Mouse (Mus musculus): ENCODE results near the gene Snap91.

The Snap91 gene

GRCm38 (mm10) chr9:86814340-86814739, 66.1 kb downstream of the Snap91 start:
- no peak for DNase-seq (ENCODE audit: low spot score in 2 of 2)

DNA sequence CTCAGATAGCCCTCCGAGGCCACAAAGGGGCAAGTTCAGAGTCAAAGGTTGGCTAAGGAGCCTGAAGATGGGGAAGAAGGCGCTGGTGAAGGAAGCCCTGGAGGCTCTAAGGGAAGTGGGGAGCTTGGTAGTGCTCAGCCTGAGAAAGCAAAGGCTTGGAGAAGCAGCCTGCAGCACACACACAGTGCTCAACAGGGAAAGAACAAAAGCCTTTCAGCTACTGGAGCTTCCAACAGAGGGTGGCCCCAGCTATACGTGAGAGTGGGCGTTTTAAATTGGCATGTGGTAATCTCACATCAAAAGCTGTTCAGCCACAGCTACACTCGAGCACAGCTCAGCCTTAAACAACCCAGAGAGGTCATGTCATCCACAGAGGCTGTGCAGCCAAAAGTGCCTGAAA, 67.1 kb downstream of the Snap91 start:
- DNase-seq (ENCODE audit: low spot score in 2 of 2) = no peak

- DNase-seq (ENCODE audit: low spot score in 2 of 2) = no peak
These were observed 69.7 kb downstream of the Snap91 start for GRCm38 (mm10) chr9:86810696-86811232.

DNA sequence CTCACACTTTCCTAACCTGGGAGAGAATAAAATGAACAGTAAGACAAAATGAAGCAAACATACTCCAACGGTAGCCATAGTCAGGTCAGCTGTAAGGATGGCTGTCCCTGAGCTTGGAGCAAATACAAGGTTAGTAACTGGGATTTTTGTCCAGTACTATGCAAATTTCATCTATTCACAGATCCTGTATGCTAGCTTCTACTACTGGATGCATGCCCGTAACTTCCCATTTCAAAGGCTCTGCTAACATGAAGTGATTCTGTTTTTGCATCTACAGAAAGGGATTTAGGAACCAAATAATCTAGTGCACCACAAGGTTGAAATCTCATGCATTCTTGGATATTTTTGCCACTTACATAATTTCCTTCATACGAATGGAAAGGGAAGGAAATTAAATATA, 70.2 kb downstream of the Snap91 start:
- no peak for DNase-seq (ENCODE audit: low spot score in 2 of 2)

DNA sequence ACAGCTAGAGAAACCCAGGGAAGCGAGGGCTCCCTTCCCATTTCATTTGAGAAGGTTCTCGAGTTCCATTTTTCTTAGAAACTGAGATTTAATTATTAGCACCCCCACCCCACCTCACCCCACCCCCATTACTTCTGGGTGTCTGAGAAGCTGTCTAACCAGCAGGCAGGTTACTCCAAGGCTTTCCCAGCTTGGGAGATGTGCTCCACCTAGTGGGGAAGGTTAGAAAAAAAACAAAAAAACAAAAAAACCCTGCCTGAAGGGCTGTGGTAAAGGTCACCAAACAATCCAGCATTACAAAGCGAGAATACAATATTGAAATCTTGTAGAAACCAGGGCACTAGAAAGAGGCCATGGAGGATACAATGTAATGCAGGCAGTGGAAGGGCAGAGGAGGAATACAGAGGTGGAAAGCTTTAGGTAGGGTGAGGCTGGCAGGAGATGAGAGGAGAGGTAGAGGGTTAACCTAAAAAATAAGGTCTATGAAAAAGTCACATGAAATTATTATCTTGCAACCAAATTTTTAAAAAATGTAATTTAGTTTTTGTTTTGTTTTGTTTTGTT, 79.8 kb downstream of the Snap91 start:
- DNase-seq (ENCODE audit: low spot score in 2 of 2) = no peak

- DNase-seq (ENCODE audit: low spot score in 2 of 2) = no peak
These were observed 81.4 kb downstream of the Snap91 start for GRCm38 (mm10) chr9:86799099-86799498.

GRCm38 (mm10) chr9:86798686-86799085, 81.8 kb downstream of the Snap91 start:
- DNase-seq (ENCODE audit: low spot score in 2 of 2) = no peak

GRCm38 (mm10) chr9:86798129-86798528, 82.3 kb downstream of the Snap91 start:
- DNase-seq (ENCODE audit: low spot score in 2 of 2) = no peak

GRCm38 (mm10) chr9:86797553-86797952, 82.9 kb downstream of the Snap91 start:
- DNase-seq (ENCODE audit: low spot score in 2 of 2) = no peak

DNA sequence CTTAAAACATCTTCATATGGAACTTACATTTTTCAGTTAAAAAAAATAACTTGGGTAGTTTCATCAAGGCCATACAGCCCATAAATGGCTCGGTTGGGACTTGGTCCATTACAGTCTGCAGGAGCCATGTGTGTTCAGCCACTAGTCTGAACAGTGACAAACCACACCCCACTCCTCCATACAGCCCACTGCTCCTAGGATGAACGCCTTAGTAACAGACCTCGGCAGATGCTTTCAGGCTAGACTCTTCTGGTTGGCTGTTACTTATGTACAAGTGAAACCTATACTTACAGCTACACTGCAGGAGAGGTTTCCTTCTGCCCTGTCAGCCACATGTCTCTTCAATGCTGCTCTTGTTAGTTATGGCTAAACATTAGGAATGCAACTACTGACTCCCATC, 85.2 kb downstream of the Snap91 start:
- DNase-seq (ENCODE audit: low spot score in 2 of 2) = no peak

DNA sequence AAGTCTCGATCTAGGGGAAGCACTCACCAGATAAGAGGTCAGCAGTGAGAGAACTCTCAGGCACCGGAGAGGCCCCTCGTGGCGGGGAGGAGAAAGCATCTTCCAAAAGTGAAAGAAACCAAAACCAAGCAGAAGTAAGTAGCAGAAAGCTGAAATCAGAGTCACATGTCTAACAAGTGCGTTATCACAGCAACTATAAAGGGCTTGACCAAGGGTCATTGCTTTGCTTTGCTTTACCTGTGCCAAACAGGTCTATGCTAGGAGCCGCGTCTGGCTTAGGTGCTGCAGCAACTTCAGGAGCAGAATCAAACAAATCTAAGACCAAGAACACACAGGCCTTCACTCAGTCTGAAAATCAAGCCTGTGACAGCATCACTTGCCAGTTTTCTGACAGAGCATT, 88.5 kb downstream of the Snap91 start:
- no peak for DNase-seq (ENCODE audit: low spot score in 2 of 2)

- no peak for DNase-seq (ENCODE audit: low spot score in 2 of 2)
These were observed 91.3 kb downstream of the Snap91 start for GRCm38 (mm10) chr9:86789186-86789585.

- no peak for DNase-seq (ENCODE audit: low spot score in 2 of 2)
These were observed 97.6 kb downstream of the Snap91 start for GRCm38 (mm10) chr9:86782836-86783235.

DNA sequence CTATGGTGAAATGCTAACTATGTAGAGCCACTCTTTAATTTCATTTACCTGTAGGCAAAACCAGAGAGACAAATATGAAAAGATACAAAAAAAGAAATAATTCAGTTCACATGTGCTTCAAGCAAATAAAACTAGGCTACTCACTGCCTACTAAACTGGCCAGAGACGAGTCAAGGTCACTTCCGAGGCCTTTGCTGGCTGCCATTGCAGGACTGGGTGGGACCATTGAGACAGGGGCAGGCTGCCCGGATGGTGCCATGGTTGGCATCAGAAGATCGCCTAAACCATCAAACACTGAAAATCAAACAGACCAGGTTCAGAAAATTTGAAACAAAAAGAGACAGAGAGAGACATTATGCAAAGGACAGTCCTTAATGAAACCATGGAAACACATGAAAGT, 99.0 kb downstream of the Snap91 start:
- DNase-seq (ENCODE audit: low spot score in 2 of 2) = no peak

DNA sequence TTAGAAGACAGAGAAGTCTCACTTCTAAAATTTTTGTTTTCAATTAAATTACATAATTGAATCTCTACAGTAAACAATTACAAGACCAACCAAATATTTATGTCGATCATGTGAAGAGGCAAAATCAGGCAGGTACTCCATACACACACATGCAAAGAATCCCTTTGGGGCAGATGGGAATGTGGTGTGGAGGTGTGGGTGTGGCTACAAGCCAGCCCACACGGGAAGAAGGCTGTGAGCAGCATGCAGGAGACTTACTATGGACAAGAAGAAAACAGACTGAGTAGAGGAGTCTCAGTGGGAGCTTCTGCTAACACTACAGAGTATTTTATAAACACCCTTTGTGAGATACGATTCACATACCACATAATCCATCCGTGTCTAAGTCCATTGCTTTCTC, 102.2 kb downstream of the Snap91 start:
- no peak for DNase-seq (ENCODE audit: low spot score in 2 of 2)

DNA sequence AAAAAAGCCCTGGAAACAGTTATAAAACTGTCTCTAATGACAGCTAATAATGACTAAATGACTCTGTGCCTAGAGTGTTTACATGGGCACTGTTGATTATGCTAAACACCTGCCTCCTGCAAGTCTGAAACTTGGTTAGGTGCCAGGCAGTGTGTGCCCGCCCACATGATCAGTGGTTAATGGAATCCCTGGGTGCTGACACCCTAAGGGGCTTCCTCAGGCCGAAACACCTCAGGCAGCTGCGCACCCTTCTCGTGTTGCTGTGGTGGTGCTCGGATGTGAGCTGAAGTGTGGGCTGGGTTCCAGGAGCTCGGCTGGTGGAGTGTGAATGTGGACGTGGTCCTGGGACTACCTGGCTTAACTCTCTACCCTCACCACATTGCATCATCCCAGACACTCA, 103.1 kb downstream of the Snap91 start:
- DNase-seq (ENCODE audit: low spot score in 2 of 2) = no peak

DNA sequence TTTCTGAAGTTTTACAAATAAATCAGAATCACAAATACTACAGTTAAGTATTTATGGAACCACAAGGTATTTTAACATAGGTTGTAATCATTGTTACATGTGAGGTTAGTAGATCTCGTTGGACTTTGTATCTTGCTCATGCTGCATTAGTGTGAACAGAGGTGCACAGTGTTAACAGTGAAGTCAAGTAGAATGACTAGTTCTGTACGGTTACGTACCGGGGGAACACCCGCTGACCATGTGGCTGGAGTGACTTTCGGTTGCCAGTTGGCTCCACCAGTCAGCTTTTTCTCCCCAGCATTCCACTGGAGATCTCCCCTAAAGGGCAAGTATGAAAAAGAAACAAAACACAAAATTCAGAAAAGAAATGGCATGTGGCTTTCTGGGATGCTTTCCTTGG, 105.1 kb downstream of the Snap91 start:
- no peak for DNase-seq (ENCODE audit: low spot score in 2 of 2)

GRCm38 (mm10) chr9:86773996-86774395, 106.5 kb downstream of the Snap91 start:
- DNase-seq (ENCODE audit: low spot score in 2 of 2) = no peak

DNA sequence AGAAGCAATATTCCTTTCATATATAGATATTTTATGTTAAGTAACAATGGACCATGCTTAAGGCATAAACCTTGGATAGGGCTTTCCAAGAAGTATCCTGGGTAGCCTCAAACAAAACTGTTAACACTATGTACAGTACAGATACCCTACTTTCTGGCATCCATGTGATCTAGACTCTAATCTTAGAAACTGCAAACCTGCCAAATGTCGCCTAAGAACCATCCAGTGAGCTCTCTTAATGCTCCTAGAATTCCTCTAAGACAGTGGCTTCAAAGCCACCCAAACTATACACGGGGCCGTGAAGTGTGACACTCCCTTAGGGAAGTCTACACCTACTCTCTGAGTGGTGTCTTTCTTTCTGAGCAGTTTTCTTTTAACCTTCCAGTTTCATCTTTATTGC, 107.6 kb downstream of the Snap91 start:
- DNase-seq (ENCODE audit: low spot score in 2 of 2) = no peak

DNA sequence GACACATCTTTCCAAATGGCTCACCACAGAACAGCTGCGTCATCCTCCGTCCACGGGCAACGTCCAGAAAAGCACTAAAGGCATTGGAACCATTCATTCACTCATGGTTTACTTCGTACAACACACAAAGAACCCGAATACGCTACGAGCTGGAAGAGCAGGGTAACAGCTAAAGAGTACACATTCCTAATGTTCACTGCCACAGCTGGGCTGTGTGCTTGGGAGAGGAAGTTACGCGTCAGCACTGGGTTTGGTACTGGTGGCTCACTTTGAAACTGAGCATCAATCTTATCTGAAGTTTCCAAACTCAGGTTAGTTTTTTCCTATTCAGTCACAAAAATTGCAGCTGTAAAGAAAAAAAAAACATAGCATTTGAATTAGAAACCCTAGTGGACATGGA, 113.5 kb downstream of the Snap91 start:
- no peak for DNase-seq (ENCODE audit: low spot score in 2 of 2)

GRCm38 (mm10) chr9:86764002-86764401, 116.5 kb downstream of the Snap91 start:
- DNase-seq (ENCODE audit: low spot score in 2 of 2) = no peak

DNA sequence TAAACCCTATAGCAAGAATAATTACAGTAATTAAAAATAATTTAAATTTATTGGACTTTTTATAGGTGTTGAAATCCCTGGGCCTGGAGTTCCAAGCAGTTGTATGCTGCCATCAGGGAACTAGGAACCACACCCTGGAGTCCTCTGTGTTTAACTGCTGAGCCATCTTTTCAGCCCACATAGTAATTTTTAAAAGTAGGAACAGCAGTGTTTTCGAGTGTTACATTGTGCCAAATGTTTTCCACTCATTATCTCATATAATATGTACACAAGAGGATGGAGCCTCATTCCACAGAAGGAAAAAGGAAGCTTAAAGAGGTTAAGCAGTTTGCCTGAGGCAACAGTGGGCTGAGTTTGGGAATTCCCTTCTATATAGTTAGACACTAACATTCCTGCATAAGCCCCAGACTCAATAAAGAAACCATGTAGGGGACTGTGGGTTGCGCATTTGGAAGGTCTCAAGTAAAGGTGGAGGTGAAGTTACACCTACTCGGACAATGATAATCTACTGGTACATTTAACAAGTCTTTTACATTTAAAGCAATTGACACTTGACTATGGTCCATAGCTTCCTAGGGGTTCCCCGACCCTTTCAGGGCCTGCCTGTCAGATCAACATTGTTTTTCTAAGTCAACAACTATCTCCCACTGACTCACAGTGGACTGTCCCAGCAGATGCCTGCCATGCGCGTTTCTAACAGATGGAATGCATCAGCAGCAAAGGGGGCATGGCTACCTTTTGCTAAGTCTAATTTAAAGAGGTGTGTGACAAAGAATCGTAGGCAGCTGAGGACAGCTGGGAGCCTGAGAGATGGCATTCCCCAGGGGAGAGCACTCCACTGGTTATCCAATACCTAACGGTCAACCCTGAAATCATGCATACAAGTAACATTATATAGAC, 117.7 kb downstream of the Snap91 start:
- DNase-seq (ENCODE audit: low spot score in 2 of 2) = no peak

DNA sequence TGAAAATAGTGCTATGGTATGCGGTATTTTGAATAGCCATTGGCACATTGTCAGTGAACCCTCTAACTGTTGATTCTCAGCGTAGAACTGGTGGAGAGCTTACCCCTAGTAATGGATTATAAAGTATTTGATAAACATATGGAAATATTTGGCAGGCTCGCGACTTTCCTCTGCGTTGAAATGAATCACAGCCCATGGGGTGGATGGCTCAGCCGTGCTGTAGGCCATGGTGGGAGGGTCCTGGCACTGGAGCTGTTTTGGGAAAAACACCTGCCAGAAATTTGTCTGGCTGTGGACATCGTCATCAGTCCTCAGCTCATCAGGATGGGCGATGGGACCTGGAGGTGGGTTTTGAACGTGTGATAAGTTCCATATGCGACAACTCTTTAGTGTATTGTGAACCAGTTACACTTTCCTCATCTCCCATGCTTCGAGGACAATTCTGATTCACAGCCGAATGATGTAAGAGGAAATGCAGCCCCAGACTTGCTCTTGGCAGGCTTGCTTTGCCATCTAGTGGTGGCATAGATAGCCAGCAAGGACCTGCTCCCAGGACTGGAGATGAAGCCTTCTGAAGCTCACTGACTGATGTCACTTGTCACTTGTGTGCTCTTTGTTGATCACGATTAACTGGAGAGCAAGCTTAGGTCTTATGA, 134.4 kb downstream of the Snap91 start:
- DNase-seq (ENCODE audit: low spot score in 2 of 2) = peak; percentile 56 to 69

Data from frontal cortex, postnatal 10 days (tissue).